In the genomic region with DNA sequence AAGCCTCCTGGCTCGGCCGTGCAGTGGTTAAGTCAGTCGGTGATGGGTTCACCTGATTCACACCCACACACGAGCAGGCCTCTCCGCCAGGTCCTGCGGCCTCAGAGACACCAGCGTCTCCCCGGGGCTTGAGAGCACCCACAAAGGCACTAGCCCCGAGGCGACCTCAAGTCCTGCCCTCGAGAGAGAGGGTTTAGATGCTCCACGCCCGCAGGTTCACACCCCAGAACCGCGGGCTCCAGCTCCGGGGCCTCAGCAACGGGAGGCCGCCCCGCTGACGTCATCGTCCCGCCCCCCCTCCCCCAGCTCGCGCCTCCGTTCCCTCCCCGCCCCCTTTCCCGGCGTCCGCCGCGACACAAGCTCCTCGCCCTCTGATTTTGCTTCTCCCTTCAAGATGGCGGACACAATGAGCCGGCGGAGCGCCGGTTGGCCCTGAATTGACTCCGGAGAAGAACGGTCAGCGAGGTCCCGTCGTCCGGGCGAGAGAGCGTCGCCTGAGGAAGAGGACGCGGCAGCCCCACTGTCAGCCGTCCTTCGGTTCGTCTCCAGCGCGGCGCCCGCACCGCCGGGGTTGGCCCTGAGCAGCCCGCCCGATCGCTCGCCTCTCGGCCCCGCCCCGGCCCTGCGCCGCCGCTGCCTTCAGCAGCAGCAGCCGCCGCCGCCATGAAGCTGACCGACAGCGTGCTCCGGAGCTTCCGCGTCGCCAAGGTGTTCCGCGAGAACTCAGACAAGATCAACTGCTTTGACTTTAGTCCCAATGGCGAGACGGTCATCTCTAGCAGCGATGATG, we compare ENCODE assay signal across 8 mouse cellular contexts. TPM values are rescaled to one million over a fixed set of nuclear protein-coding genes. Genes with fewer than 3 reads are reported as not detected.
A peak's percentile ranks its signal among the peaks of the same experiment; 100 is the strongest.
DNase-seq lines count a peak whose midpoint lies in the region; ATAC-seq lines count a peak whose summit lies in the region.

A gene (plus strand): TSS at position 373 of the 790 bp plus-strand sequence.

- peaks cover 40% of the 10 kb centered on the region for H3K4me1 ChIP-seq in heart, embryonic 13.5 days
- peaks cover 46% of the 10 kb centered on the region for H3K4me1 ChIP-seq in liver, embryonic 13.5 days (replicated peaks)
- H3K4me1 ChIP-seq in stomach, embryonic 16.5 days (ENCODE audit: control insufficient read depth, insufficient read depth, low read length), result peaks cover 26% of the 10 kb centered on the region

- peak within 1 kb of the TSS; percentile 94 for H3K9ac ChIP-seq in heart, embryonic 13.5 days
- H3K9ac ChIP-seq in liver, embryonic 13.5 days, result peak within 1 kb of the TSS; percentile 88
- H3K9ac ChIP-seq in stomach, embryonic 16.5 days (ENCODE audit: low read length), result peak within 1 kb of the TSS; percentile 96

- WGBS in heart, embryonic 13.5 days, result under 1% methylated on average over 77 of the region's 81 CpGs
- WGBS in liver, embryonic 13.5 days (ENCODE audit: insufficient replicate concordance), result under 1% methylated on average over 76 of the region's 81 CpGs
- under 1% methylated on average over 79 of the region's 81 CpGs for WGBS in stomach, embryonic 16.5 days

- DNase-seq in CD4-positive helper T cell, adult 2 months (ENCODE audit: low read depth, low spot score), result peak; percentile 95
- peak; percentile 86 for DNase-seq in brain, embryonic 18.5 days (ENCODE audit: low read depth, low spot score)
- DNase-seq in kidney, postnatal 14 days, result peak; percentile 94
- DNase-seq in liver, embryonic 13.5 days, result peak; percentile 85
- DNase-seq in neural tube, embryonic 10.5 days (ENCODE audit: extremely low spot score, low spot score), result peak; percentile 94

- H3K36me3 ChIP-seq in heart, embryonic 13.5 days, result no peaks in the 10 kb centered on the region
- peaks cover 7% of the 10 kb centered on the region for H3K36me3 ChIP-seq in liver, embryonic 13.5 days
- no peaks in the 10 kb centered on the region for H3K36me3 ChIP-seq in stomach, embryonic 16.5 days (ENCODE audit: control insufficient read depth, insufficient read depth, low read length)

- peak within 1 kb of the TSS; percentile 82 for H3K4me2 ChIP-seq in heart, embryonic 13.5 days
- H3K4me2 ChIP-seq in liver, embryonic 13.5 days, result peak within 1 kb of the TSS; percentile 92
- peak within 1 kb of the TSS; percentile 72 for H3K4me2 ChIP-seq in stomach, embryonic 16.5 days (ENCODE audit: low read depth, low read length)

- H3K4me3 ChIP-seq in heart, embryonic 13.5 days, result peak within 1 kb of the TSS; percentile 74
- peak within 1 kb of the TSS; percentile 94 for H3K4me3 ChIP-seq in liver, embryonic 13.5 days (replicated peaks)
- H3K4me3 ChIP-seq in stomach, embryonic 16.5 days (replicated peaks; ENCODE audit: low read length), result peak within 1 kb of the TSS; percentile 99

- no peaks in the 10 kb centered on the region for H3K27me3 ChIP-seq in heart, embryonic 13.5 days (replicated peaks)
- no peaks in the 10 kb centered on the region for H3K27me3 ChIP-seq in liver, embryonic 13.5 days
- H3K27me3 ChIP-seq in stomach, embryonic 16.5 days (ENCODE audit: control insufficient read depth, insufficient read depth, low read length), result no peaks in the 10 kb centered on the region

- ATAC-seq in erythroid progenitor cell, adult 5-6 weeks (replicated peaks; ENCODE audit: low FRiP score, poor library complexity, severe bottlenecking), result peak; percentile 88
- peak; percentile 85 for ATAC-seq in heart, embryonic 13.5 days (ENCODE audit: extremely low read depth, insufficient number of reproducible peaks, low FRiP score, low TSS enrichment)
- ATAC-seq in liver, embryonic 13.5 days (ENCODE audit: low read depth), result peak; percentile 95
- peak; percentile 95 for ATAC-seq in stomach, embryonic 16.5 days (ENCODE audit: insufficient read depth, low FRiP score)

- H3K9me3 ChIP-seq in heart, embryonic 13.5 days, result no peaks in the 10 kb centered on the region
- H3K9me3 ChIP-seq in liver, embryonic 13.5 days (replicated peaks), result no peaks in the 10 kb centered on the region
- no peaks in the 10 kb centered on the region for H3K9me3 ChIP-seq in stomach, embryonic 16.5 days (replicated peaks; ENCODE audit: control insufficient read depth, low read length)

- peak within 1 kb of the TSS; percentile 98 for H3K27ac ChIP-seq in heart, embryonic 13.5 days (replicated peaks)
- H3K27ac ChIP-seq in liver, embryonic 13.5 days, result peak within 1 kb of the TSS; percentile 90
- H3K27ac ChIP-seq in stomach, embryonic 16.5 days (ENCODE audit: low read length), result peak within 1 kb of the TSS; percentile 98

RNA-seq across cellular contexts. Expression of the gene that starts here (rescaled TPM):
- 18.0 and 26.0 TPM in 2 replicates for total RNA-seq in erythroid progenitor cell, adult 5-6 weeks (2015; ENCODE audit: low replicate concordance)
- total RNA-seq in erythroid progenitor cell, adult 5-6 weeks (2017; ENCODE audit: low replicate concordance), result 25.9 and 31.7 TPM in 2 replicates
- 16.0 and 18.1 TPM in 2 replicates for polyA plus RNA-seq in heart, embryonic 13.5 days (2015; fragmentation: Nextera tagmentation; extraction: Ambion mirVana)
- 7.8 and 7.9 TPM in 2 replicates for polyA plus RNA-seq in liver, embryonic 13.5 days (2015; fragmentation: Nextera tagmentation; extraction: Ambion mirVana)
- polyA plus RNA-seq in stomach, embryonic 16.5 days (2015; fragmentation: Nextera tagmentation; extraction: Ambion mirVana), result 16.1 TPM in 2 replicates

Comparison
In these comparisons a context has a peak if more than half of its experiments do, and no peak if none do; other contexts are left out.
1. Peak in every context shown above with its lines: DNase-seq, ATAC-seq, H3K4me3 ChIP-seq and H3K27ac ChIP-seq.